Mouse (Mus musculus): ENCODE data around the gene Cyp2d9. TPM values are rescaled to one million over a fixed set of nuclear protein-coding genes. Genes with fewer than 3 reads are reported as not detected.
"Not testable (repeated sequence)": the region's sequence is repeated elsewhere in the genome, so short reads cannot be mapped to it uniquely, and the experiment has no call there.

Gene Cyp2d9
- total RNA-seq, 2 experiments from 2014 or later = not detected

- Histone ChIP-seq H3K27ac (no peak overlapping the region), H3K4me3 (no peak overlapping the region)
- no peak for TF ChIP-seq CTCF (conservative IDR thresholded peaks at IDR 0.05)
- no peak for DNase-seq (ENCODE audit: low spot score in 2 of 2)
These were observed 24.1 kb downstream of the Cyp2d9 start for GRCm38 (mm10) chr15:82457064-82458021.

- H3K4me3 ChIP-seq; DNase-seq (ENCODE audit: low spot score in 2 of 2); H3K27ac ChIP-seq: not testable (repeated sequence)
These were observed 26.0 kb downstream of the Cyp2d9 start for GRCm38 (mm10) chr15:82459266-82459665.

- DNase-seq (ENCODE audit: low spot score in 2 of 2) = no peak
These were observed 31.5 kb downstream of the Cyp2d9 start for GRCm38 (mm10) chr15:82464701-82465100.

GRCm38 (mm10) chr15:82494273-82494672, 61.0 kb downstream of the Cyp2d9 start:
- H3K27ac ChIP-seq; DNase-seq (ENCODE audit: low spot score in 2 of 2); H3K4me3 ChIP-seq: not testable (repeated sequence)

More at GRCm38 (mm10) chr15:82464701-82465100, 31.5 kb downstream of the Cyp2d9 start:
- TF ChIP-seq CTCF (conservative IDR thresholded peaks at IDR 0.05) = no peak
- no peak overlapping the region for H3K4me3 ChIP-seq
- H3K27ac ChIP-seq = no peak overlapping the region

Small RNA genes lying within 50 kb of the gene (microRNA-seq; reads per million reads assigned to microRNA genes)
- gene Gm25990 (0 reads per million in 2 experiments), gene Gm27331 (0 reads per million in 2 experiments), gene Gm27622 (0 reads per million in 2 experiments), gene Gm27825 (0 reads per million in 2 experiments), gene Mir7684 (0 reads per million in 2 experiments)

Other genes starting within 250 kb of the Cyp2d9 start
- 1 to 10 TPM in 1 of 2 experiments, under 1 TPM in 1; 0.95 to 1.2 TPM for gene Shisa8, start 220.6 kb upstream of the Cyp2d9 start, total RNA-seq (2021)
- gene Tnfrsf13c, start 209.1 kb upstream of the Cyp2d9 start, total RNA-seq (2021) = under 1 TPM; 0.54 to 0.79 TPM
- gene Cenpm, start 188.7 kb upstream of the Cyp2d9 start, total RNA-seq (2021) = 1 to 10 TPM; 2.5 TPM
- 100 to 1,000 TPM; 105 to 108 TPM for gene 1500009C09Rik, start 181.0 kb upstream of the Cyp2d9 start, total RNA-seq (2021)
- gene Sept3, start 158.5 kb upstream of the Cyp2d9 start, total RNA-seq (2021) = 100 to 1,000 TPM; 652 to 661 TPM
- gene Wbp2nl, start 134.5 kb upstream of the Cyp2d9 start, total RNA-seq (2021) = not detected
- gene Naga, start 94.5 kb upstream of the Cyp2d9 start, total RNA-seq (2021) = 10 to 100 TPM; 37.6 to 40.9 TPM
- gene Pheta2, start 94.5 kb upstream of the Cyp2d9 start, total RNA-seq (2021) = under 1 TPM; 0.41 to 0.64 TPM
- 100 to 1,000 TPM; 138 to 144 TPM for gene Smdt1, start 94.5 kb upstream of the Cyp2d9 start, total RNA-seq (2021)
- 100 to 1,000 TPM; 209 to 211 TPM for gene Ndufa6, start 79.1 kb upstream of the Cyp2d9 start, total RNA-seq (2021)
- 10 to 100 TPM; 43.0 to 53.8 TPM for gene Cyp2d22, start 53.2 kb upstream of the Cyp2d9 start, total RNA-seq (2021)
- under 1 TPM in 1 of 2 experiments, not detected in 1; 0.23 TPM for gene Cyp2d11, start 39.4 kb upstream of the Cyp2d9 start, total RNA-seq (2021)
- under 1 TPM in 1 of 2 experiments, not detected in 1; 0.32 TPM for gene Cyp2d10, start 26.2 kb upstream of the Cyp2d9 start, total RNA-seq (2021)
- gene Cyp2d12, start 121.6 kb downstream of the Cyp2d9 start, total RNA-seq (2021) = not detected
- not detected for gene Cyp2d34, start 187.5 kb downstream of the Cyp2d9 start, total RNA-seq (2021)

Measured in layer of hippocampus, adult 2 months (tissue).